Mouse (Mus musculus): ENCODE measurements around the gene Atp5b.
"Not testable (repeated sequence)": the region's sequence is repeated elsewhere in the genome, so short reads cannot be mapped to it uniquely, and the experiment has no call there.

The Atp5b gene

DNA sequence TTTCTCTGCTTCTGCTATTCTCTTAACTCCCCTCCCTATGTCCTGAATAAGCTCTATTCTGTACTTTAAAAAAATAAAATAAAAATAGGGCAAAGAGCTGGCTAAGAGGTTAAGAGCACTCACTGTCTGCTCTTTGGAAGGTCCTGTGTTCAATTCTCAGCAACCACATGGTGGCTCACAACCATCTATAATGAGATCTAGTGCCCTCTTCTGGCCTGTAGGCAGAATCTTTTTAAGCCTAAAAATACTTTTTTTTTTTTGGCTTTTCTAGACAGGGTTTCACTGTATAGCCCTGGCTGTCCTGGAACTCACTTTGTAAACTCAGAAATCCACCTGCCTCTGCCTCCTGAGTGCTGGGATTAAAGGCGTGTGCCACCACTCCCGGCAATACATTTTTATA, 12.6 kb upstream of the Atp5b start:
- DNase-seq (ENCODE audit: low spot score) = not testable (repeated sequence)

DNA sequence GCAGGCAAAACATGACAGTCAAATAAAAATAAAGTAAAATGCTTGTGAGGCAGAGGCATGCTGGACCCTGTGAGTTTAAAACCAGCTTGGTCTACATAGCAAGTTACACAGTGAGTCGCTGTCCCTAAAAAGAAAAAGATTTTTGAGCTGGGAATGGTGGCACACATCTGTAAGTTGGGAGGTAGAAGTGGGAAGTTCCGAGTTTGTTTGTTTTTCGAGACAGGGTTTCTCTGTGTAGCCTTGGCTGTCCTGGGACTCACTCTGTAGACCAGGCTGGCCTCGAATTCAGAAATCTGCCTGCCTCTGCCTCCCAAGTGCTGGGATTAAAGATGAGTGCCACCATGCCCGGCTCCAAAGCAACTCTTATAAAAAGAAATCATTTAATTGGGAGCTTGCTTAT, 4.8 kb upstream of the Atp5b start:
- not testable (repeated sequence) for DNase-seq (ENCODE audit: low spot score)

DNA sequence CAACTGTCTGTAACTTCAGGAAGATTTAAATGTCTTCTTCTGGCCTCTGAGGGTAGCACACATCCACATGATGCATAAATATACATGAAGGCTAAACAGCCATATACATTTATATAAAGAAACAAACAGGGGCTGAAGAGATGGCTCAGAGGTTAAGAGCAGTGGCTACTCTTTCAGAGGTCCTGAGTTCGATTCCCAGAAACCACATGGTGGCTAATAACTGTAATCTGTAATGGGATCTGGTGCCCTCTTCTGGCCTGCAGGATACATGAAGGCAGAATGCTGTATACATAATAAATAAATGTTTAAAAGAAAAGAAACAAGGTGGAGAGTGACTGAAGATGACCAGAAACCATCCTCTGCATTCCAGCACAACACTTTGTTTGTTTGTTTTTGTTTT, 2.6 kb upstream of the Atp5b start:
- DNase-seq (ENCODE audit: low spot score) = no peak

- DNase-seq (ENCODE audit: low spot score) = no peak
Measured at GRCm38 (mm10) chr10:128081807-128082476, 1.1 kb upstream of the Atp5b start.

GRCm38 (mm10) chr10:128082477-128082808, 630 bp upstream of the Atp5b start:
- DNase-seq (ENCODE audit: low spot score) = no peak

DNA sequence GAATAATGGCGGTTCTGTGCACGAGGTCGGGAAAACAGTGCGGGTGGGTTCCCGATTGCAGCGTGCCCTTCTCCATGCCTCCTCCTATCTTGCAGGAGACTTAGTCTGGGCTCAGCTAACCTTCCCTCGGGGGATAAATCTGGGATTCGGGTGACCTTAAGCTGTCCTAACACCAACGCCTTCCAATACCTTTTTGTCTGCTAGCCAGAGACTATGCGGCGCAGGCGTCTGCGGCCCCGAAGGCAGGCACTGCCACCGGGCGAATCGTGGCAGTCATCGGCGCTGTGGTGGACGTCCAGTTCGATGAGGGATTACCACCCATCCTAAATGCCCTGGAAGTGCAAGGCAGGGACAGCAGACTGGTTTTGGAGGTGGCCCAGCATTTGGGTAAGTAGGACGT, 615 bp downstream of the Atp5b start:
- peak; percentile 58 for DNase-seq (ENCODE audit: low spot score)

GRCm38 (mm10) chr10:128084160-128084559, 1.1 kb downstream of the Atp5b start:
- no peak for DNase-seq (ENCODE audit: low spot score)

DNA sequence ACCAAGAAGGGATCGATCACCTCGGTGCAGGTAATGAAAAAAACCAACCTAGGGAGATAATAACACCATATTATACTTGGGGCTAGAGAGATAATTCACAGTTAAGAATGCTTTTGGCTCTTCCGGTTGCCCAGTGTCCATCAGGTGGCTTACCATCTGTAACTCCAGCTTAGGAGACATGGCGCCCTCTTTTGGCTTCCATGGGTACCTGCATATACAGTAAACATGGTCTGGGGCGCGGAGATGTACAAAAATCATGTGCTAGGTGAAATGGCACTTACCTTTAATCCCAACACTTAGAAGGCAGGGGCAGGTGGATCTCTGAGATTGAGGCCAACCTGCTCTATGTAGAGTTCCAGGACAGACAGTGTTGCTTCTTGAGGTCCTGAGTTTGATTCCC, 3.3 kb downstream of the Atp5b start:
- peak; percentile 50 for DNase-seq (ENCODE audit: low spot score)

DNA sequence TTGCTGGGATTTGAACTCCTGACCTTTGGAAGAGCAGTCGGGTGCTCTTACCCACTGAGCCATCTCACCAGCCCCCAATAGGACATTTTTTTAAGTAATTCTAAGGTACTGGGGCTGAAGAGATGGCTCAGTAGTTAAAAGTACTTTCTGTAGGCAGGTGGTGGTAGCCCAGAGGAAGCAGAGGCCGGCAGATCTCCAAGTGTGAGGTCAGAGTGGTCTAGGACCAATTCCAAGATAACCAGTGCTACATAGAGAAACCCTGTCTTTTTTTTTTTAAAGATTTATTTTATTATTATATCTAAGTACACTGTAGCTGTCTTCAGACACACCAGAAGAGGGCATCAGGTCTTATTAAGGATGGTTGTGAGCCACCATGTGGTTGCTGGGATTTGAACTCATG, 4.1 kb downstream of the Atp5b start:
- not testable (repeated sequence) for DNase-seq (ENCODE audit: low spot score)

GRCm38 (mm10) chr10:128088181-128088580, 5.1 kb downstream of the Atp5b start:
- DNase-seq (ENCODE audit: low spot score) = no peak

GRCm38 (mm10) chr10:128089842-128090241, 6.8 kb downstream of the Atp5b start:
- no peak for DNase-seq (ENCODE audit: low spot score)

DNA sequence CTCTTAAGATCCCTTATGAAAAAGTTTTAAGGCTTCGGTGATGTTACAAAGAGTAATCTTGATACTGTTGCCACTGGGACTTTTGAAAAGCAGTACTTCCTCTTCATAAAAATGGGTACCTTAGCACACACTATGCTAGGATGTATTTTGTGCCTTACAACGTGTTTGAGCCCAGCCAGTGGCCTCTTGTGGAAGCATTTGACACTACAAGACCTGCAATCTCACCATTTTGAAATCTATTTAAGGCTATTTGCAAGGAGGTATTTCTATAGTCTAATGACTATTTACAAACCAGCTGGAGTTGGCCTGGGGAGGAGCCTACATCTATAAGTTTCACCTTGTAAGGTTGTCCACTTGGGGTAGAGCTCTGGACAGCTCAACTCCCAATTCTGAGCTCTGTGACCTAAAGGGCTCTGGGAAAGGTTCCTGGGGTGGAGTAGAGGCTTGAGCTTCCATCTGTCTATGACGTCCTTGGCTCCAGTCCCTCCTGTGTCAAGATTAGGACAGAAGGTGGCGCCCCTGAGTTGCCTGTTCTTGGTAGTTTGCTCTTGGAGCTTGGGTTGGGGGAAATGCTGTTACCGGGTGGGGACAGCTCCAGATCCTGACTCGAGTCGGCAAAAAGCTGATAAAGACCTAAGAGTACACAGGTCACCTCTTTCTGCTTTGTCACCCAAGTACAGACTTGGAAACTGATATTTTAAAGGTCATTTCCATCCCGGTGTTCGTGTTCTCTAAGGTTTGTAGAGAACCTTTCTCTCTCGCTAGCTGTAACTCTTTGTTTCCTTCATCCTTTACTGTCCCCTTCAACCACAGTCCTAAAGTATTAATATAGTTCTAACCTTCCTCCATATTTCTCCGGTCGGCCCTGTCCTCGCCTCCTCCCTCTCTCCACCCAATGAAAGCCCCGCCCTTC, 7.8 kb downstream of the Atp5b start:
- peak; percentile 92 for DNase-seq (ENCODE audit: low spot score)

- DNase-seq (ENCODE audit: low spot score) = peak; percentile 64
Measured at GRCm38 (mm10) chr10:128091564-128092505, 8.8 kb downstream of the Atp5b start, which contains the start of gene Baz2a. TSS of gene Baz2a (plus strand) at chr10:128091577.

DNA sequence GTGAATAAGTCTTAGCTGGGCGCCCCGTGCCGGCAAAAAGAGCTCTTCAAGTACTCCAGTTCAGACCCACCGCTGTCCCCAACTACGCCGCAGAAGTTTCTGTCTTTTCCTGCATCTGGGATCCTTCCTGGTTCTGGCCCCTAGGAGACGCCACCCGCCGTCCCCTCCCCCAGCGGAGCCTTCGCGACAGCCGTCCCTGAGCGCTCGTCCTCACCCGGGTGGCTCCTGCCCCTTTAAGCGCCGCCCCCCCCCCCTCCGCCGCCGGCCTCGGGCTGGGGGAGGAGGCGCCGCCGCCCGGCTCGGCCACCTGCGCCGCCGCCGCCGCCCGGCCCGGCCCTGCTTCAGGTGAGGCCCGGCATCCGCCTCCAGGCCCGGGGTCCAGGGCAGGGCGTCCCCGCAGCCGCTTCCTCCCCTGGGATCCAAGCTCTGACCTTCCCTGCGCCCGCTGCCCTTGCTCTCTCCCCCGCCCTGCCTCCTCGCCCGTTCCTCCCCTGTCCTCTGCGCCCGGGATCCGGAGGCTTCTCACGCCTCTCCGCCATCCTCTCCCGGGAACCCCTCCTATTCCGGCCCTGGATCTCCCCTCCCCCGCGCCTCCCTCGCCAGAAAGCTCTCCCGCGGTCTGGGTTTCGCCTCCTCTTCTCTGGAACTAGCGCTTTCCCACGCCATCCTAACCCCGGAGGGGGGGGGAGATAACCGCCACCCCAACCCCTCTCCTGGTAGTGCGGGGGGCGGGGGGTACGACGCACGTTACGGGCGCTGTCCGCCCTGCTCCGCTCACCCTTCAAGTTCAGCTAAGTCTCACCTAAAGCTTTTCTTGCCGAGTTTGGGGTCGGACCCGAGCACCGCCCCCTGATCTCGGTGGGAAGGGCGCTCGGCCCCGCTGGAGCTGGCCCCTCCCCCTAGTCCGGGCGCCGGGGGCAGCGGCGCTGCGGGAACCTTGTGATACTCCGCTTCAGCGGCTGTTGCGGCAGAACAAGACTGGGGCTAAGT, 9.7 kb downstream of the Atp5b start:
- peak; percentile 90 for DNase-seq (ENCODE audit: low spot score)

DNA sequence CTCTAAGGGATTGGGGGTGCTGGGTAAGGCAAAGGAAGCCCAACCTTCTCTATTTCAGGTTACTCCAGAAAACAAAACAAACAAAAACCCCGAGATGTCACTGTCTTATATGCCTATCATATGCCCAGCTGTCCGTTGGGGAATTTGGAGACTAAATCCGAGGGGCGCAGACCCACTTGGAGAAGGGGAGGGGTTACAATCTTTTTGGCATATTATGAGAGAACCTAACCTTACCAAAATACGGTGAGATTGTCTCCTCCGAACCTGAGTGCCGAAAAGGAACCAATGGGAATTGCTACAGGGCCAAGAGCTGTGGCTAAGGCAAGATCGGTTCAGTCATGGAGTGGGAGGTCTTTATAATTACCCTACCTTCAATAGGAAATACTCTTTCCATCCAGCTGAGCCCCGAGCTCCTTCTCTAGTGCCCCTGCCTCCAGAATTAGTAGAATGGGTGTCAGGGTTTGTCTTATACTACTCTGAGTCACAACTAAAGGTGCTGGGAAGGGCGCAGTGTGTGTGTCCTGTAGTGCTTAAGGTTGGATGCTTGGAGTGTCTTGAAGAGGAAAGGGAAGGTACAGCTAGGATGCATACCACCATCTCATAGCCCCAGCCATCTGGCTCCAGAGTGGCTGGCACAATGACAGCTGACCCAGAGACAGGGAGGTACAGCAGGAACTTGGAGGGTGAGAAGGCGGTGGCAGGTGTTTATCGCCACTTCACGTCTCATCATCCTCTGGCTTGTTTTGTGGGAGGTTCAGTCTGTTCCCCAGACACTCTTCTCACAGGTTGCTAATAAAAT, 10.6 kb downstream of the Atp5b start:
- peak; percentile 59 for DNase-seq (ENCODE audit: low spot score)

DNA sequence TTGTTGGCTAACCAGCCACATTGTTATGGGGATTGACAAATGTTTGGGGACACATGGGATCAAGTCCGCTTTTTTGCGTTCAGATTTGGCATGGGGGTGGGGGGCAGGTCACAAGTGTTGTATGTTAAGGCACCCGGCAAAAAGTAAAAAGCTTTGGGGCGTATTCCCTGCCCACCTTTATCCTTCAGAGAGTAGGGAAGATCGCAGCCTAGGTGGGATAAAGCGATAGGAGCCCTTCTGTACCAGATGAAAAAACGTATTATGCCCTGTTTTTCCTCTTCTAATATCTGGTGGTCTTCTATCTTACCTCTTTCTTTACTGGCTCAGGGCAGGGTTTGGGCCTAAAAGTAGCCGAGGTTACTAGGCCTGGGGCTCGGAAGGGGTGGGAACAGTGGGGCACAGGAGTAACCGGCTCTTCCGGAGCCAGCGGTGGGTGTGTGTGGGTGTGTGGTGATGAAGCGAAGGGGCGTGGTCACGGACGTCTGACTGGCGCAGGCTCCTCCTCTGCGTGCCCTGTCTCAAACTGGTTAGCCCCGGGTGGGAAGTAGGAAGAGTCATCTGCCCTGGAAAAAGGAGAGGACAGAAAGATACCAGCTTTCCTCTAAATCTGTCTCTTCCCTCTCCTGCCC, 11.4 kb downstream of the Atp5b start:
- DNase-seq (ENCODE audit: low spot score) = peak; percentile 90

DNA sequence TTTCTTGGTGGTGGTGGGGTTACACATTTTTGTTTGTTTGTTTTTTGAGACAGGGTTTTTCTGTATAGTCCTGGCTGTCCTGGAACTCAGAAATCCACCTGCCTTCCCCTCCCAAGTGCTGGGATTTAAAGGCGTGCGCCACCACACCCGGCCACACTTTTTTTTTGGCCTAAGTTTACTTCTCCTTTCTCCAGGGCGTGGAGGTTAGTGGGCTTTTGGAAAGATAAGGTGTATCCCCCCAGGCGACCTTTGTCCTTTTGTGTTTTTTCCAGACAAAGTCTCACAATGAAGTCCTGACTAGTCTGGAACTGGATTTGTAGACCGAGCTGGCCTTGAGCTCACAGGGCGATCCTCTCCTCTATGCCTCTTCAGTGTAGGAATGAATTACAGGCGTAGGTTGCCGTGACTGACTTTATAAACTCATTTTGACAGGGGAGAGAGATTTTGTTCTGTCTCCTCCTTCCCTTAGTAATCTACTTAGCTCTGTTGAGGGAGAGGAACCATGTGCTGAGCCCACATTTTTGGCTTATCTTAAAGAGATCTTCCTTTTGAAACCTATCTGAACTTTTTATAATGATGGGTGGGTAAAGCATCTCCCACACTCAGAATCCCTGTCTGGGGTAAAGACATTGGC, 12.0 kb downstream of the Atp5b start:
- no peak for DNase-seq (ENCODE audit: low spot score)

- DNase-seq (ENCODE audit: low spot score) = no peak
Measured at GRCm38 (mm10) chr10:128096313-128096692, 13.2 kb downstream of the Atp5b start.
